ENCODE assay signal across 8 mouse cellular contexts in genomic region chr3:95494342-95494741, GRCm38 (mm10). TPM values are rescaled to one million over a fixed set of nuclear protein-coding genes. Genes with fewer than 3 reads are reported as not detected.
A peak's percentile ranks its signal among the peaks of the same experiment; 100 is the strongest.
DNase-seq lines count a peak whose midpoint lies in the region; ATAC-seq and TF ChIP-seq lines count a peak whose summit lies in the region.

No protein-coding gene starts in this region.

- ATAC-seq in forebrain, embryonic 11.5 days (replicated peaks; ENCODE audit: low FRiP score): no peak
- ATAC-seq in forebrain, embryonic 13.5 days: no peak
- ATAC-seq in embryonic facial prominence, embryonic 15.5 days (ENCODE audit: insufficient number of reproducible peaks, low FRiP score, low TSS enrichment, low read depth): no peak; the same call in 1 of the 2 replicates

- H3K4me1 ChIP-seq in forebrain, embryonic 11.5 days (replicated peaks; ENCODE audit: control insufficient read depth, insufficient read depth, low read length): no peaks in the 10 kb centered on the region
- H3K4me1 ChIP-seq in forebrain, embryonic 13.5 days: no peaks in the 10 kb centered on the region
- no peaks in the 10 kb centered on the region; the same call in 1 of the 2 replicates for H3K4me1 ChIP-seq in bone marrow, adult 2 months (ENCODE audit: control insufficient read depth, insufficient read depth, low read length)
- H3K4me1 ChIP-seq in embryonic facial prominence, embryonic 15.5 days: peaks cover 7% of the 10 kb centered on the region
- H3K4me1 ChIP-seq in lung, adult 2 months (ENCODE audit: control insufficient read depth, insufficient read depth, low read length): no peaks in the 10 kb centered on the region
- H3K4me1 ChIP-seq in spleen, adult 2 months (ENCODE audit: control insufficient read depth, insufficient read depth, insufficient read length): no peaks in the 10 kb centered on the region

- no peak overlapping the region for H3K4me3 ChIP-seq in forebrain, embryonic 11.5 days (ENCODE audit: low read depth, low read length)
- no peak overlapping the region for H3K4me3 ChIP-seq in forebrain, embryonic 13.5 days
- no peak overlapping the region for H3K4me3 ChIP-seq in bone marrow, adult 2 months (replicated peaks; ENCODE audit: control insufficient read depth, low read depth, low read length)
- H3K4me3 ChIP-seq in embryonic facial prominence, embryonic 15.5 days (replicated peaks): no peak overlapping the region
- no peak overlapping the region for H3K4me3 ChIP-seq in lung, adult 2 months (replicated peaks; ENCODE audit: extremely low read depth, low read depth, low read length)
- no peak overlapping the region for H3K4me3 ChIP-seq in spleen, adult 2 months (ENCODE audit: extremely low read depth, insufficient read depth, insufficient read length)

- H3K36me3 ChIP-seq in forebrain, embryonic 11.5 days (ENCODE audit: control insufficient read depth, insufficient read depth, low read length): no peaks in the 10 kb centered on the region; the same call in 1 of the 2 replicates
- peaks cover 70% of the 10 kb centered on the region for H3K36me3 ChIP-seq in forebrain, embryonic 13.5 days (ENCODE audit: poor library complexity, severe bottlenecking)
- H3K36me3 ChIP-seq in embryonic facial prominence, embryonic 15.5 days: peaks cover 61% of the 10 kb centered on the region
- peaks cover 30% of the 10 kb centered on the region for H3K36me3 ChIP-seq in spleen, adult 2 months (ENCODE audit: control insufficient read depth, insufficient read depth, low read length)

- TF ChIP-seq POLR2A in bone marrow, adult 2 months (IDR thresholded peaks at IDR 0.05; ENCODE audit: borderline replicate concordance, control insufficient read depth, low read depth, low read length): no peak
- TF ChIP-seq POLR2A in lung, adult 2 months (IDR thresholded peaks at IDR 0.05; ENCODE audit: borderline replicate concordance, extremely low read depth, low read depth, low read length): no peak
- no peak for TF ChIP-seq POLR2A in spleen, adult 2 months (IDR thresholded peaks at IDR 0.05; ENCODE audit: low read depth, low read length)

- no peaks in the 10 kb centered on the region for H3K9me3 ChIP-seq in forebrain, embryonic 11.5 days (ENCODE audit: control insufficient read depth, low read length)
- no peaks in the 10 kb centered on the region for H3K9me3 ChIP-seq in forebrain, embryonic 13.5 days (replicated peaks)
- H3K9me3 ChIP-seq in embryonic facial prominence, embryonic 15.5 days (replicated peaks): no peaks in the 10 kb centered on the region

- WGBS in forebrain, embryonic 11.5 days: 61% methylated on average over 6 of the region's 6 CpGs
- WGBS in forebrain, embryonic 13.5 days: 65% methylated on average over 6 of the region's 6 CpGs
- WGBS in bone marrow, adult 2 months: 54% methylated on average over 6 of the region's 6 CpGs
- 37% methylated on average over 6 of the region's 6 CpGs for WGBS in embryonic facial prominence, embryonic 15.5 days
- 59% methylated on average over 6 of the region's 6 CpGs for WGBS in lung, adult 2 months
- 70% methylated on average over 6 of the region's 6 CpGs for WGBS in spleen, adult 2 months

- H3K4me2 ChIP-seq in forebrain, embryonic 11.5 days (ENCODE audit: low read depth, low read length, severe bottlenecking): no peak overlapping the region
- H3K4me2 ChIP-seq in forebrain, embryonic 13.5 days: no peak overlapping the region
- no peak overlapping the region for H3K4me2 ChIP-seq in embryonic facial prominence, embryonic 15.5 days (replicated peaks)

- peak; percentile 78 for DNase-seq in forebrain, embryonic 11.5 days (ENCODE audit: low spot score)
- peak; percentile 69 for DNase-seq in 416B (ENCODE audit: low read depth)
- DNase-seq in kidney, postnatal 10 days: peak; percentile 69
- peak; percentile 51 for DNase-seq in lung, adult 2 months
- DNase-seq in spleen, adult 2 months (ENCODE audit: low read depth in 1 of 2, low spot score in 2 of 2): peak; percentile 11 to 55

- H3K27me3 ChIP-seq in forebrain, embryonic 11.5 days (ENCODE audit: control insufficient read depth, insufficient read depth, low read length): no peaks in the 10 kb centered on the region
- no peaks in the 10 kb centered on the region for H3K27me3 ChIP-seq in forebrain, embryonic 13.5 days
- no peaks in the 10 kb centered on the region for H3K27me3 ChIP-seq in embryonic facial prominence, embryonic 15.5 days
- no peaks in the 10 kb centered on the region for H3K27me3 ChIP-seq in spleen, adult 2 months (ENCODE audit: control insufficient read depth, insufficient read depth, low read length)

- H3K9ac ChIP-seq in forebrain, embryonic 11.5 days (ENCODE audit: low read length): no peak overlapping the region
- H3K9ac ChIP-seq in forebrain, embryonic 13.5 days: no peak overlapping the region
- no peak overlapping the region for H3K9ac ChIP-seq in embryonic facial prominence, embryonic 15.5 days

- H3K27ac ChIP-seq in forebrain, embryonic 11.5 days (ENCODE audit: low read depth, low read length): no peak overlapping the region
- no peak overlapping the region for H3K27ac ChIP-seq in forebrain, embryonic 13.5 days
- no peak overlapping the region for H3K27ac ChIP-seq in bone marrow, adult 2 months (ENCODE audit: control insufficient read depth, insufficient read depth, low read depth, low read length, poor library complexity)
- peak overlapping the region; percentile 45 for H3K27ac ChIP-seq in embryonic facial prominence, embryonic 15.5 days (replicated peaks)
- H3K27ac ChIP-seq in spleen, adult 2 months (ENCODE audit: insufficient read depth, low read length): no peak overlapping the region

- peak; percentile 86 for TF ChIP-seq CTCF in bone marrow, adult 2 months (IDR thresholded peaks at IDR 0.05; ENCODE audit: control insufficient read depth, insufficient read depth, low read length)
- peak; percentile 56 for TF ChIP-seq CTCF in lung, adult 2 months (IDR thresholded peaks at IDR 0.05; ENCODE audit: insufficient read depth, low read length)
- TF ChIP-seq CTCF in spleen, adult 2 months (IDR thresholded peaks at IDR 0.05; ENCODE audit: extremely low read depth, insufficient read depth, insufficient read length, insufficient replicate concordance): peak; percentile 71; the same call in 1 of the 2 replicates

RNA-seq across cellular contexts. Expression of gene Ctsk, which starts 4.7 kb away (rescaled TPM):
- 5.0 and 5.6 TPM in 2 replicates for polyA plus RNA-seq in forebrain, embryonic 11.5 days (2014; fragmentation: Nextera tagmentation; extraction: Ambion mirVana)
- polyA plus RNA-seq in forebrain, embryonic 13.5 days (2015; fragmentation: Nextera tagmentation; extraction: Ambion mirVana): 3.2 and 4.3 TPM in 2 replicates
- polyA plus RNA-seq in bone marrow, adult 2 months (2011; ENCODE audit: insufficient read depth, insufficient read length, low replicate concordance, missing spikeins): 3.2 and 4.0 TPM in 2 replicates
- 122 and 138 TPM in 2 replicates for polyA plus RNA-seq in embryonic facial prominence, embryonic 15.5 days (2015; fragmentation: Nextera tagmentation; extraction: Ambion mirVana)
- 6.7 and 13.0 TPM in 2 replicates for polyA plus RNA-seq in lung, adult 2 months (2012; rRNA removed)
- 1.3 and 1.4 TPM in 2 replicates for polyA plus RNA-seq in spleen, adult 2 months (2012; rRNA removed)

RNA-seq across cellular contexts. Expression of gene Ctss, which starts 32.2 kb away (rescaled TPM):
- 4.9 and 6.9 TPM in 2 replicates for polyA plus RNA-seq in forebrain, embryonic 11.5 days (2014; fragmentation: Nextera tagmentation; extraction: Ambion mirVana)
- polyA plus RNA-seq in forebrain, embryonic 13.5 days (2015; fragmentation: Nextera tagmentation; extraction: Ambion mirVana): 6.5 and 7.6 TPM in 2 replicates
- 19.5 and 42.3 TPM in 2 replicates for polyA plus RNA-seq in bone marrow, adult 2 months (2011; ENCODE audit: insufficient read depth, insufficient read length, low replicate concordance, missing spikeins)
- polyA plus RNA-seq in embryonic facial prominence, embryonic 15.5 days (2015; fragmentation: Nextera tagmentation; extraction: Ambion mirVana): 22.1 and 22.2 TPM in 2 replicates
- 47.8 and 82.1 TPM in 2 replicates for polyA plus RNA-seq in lung, adult 2 months (2012; rRNA removed)
- polyA plus RNA-seq in spleen, adult 2 months (2012; rRNA removed): 81.7 and 84.6 TPM in 2 replicates
